Mouse (Mus musculus) intestine, embryonic 15.5 days (tissue): ENCODE data around the gene Gm4631. TPM values are rescaled to one million over a fixed set of nuclear protein-coding genes. Genes with fewer than 3 reads are reported as not detected.
"Not testable (repeated sequence)": the region's sequence is repeated elsewhere in the genome, so short reads cannot be mapped to it uniquely, and the experiment has no call there.

Source experiments
- ATAC-seq: fragments of 200-750 bp; cut with Nextera tagmentation; 2 replicates; pipeline ENCODE4 v1.8.0; 2017; ENCODE audit warnings: moderate TSS enrichment, moderate library complexity
- H3K27ac ChIP-seq: fragments of 300-500 bp; sonication (generic); 2 replicates; pipeline ENCODE4 v1.5.1; 2015; ENCODE audit warnings: mild to moderate bottlenecking, inconsistent platforms
- H3K27me3 ChIP-seq: fragments of 300-500 bp; sonication (generic); replicated peaks from 2 replicates; pipeline ENCODE4 v1.6.1; 2015; ENCODE audit warnings: inconsistent platforms
- H3K36me3 ChIP-seq: fragments of 300-500 bp; sonication (generic); 2 replicates; pipeline ENCODE4 v1.6.1; 2015; ENCODE audit warnings: inconsistent platforms
- H3K4me1 ChIP-seq: fragments of 300-500 bp; sonication (generic); replicated peaks from 2 replicates; pipeline ENCODE4 v1.6.1; 2015; ENCODE audit warnings: inconsistent platforms
- H3K4me2 ChIP-seq: fragments of 300-500 bp; sonication (generic); replicated peaks from 2 replicates; pipeline ENCODE4 v1.6.1; 2015; ENCODE audit warnings: mild to moderate bottlenecking, inconsistent platforms
- H3K4me3 ChIP-seq: fragments of 300-500 bp; sonication (generic); replicated peaks from 2 replicates; pipeline ENCODE4 v1.5.1; 2015; ENCODE audit warnings: inconsistent platforms
- H3K9ac ChIP-seq: fragments of 300-500 bp; sonication (generic); 2 replicates; pipeline ENCODE4 v1.6.1; 2015; ENCODE audit warnings: inconsistent platforms
- H3K9me3 ChIP-seq: fragments of 300-500 bp; sonication (generic); 2 replicates; pipeline ENCODE4 v1.6.1; 2016; ENCODE audit warnings: inconsistent platforms
- WGBS: fragments of 180-500 bp; shearing (Covaris S2); methylation state at CpG from one replicate; pipeline ENCODE4 v1.1.7; 2015; 5-methylcytosine and 5-hydroxymethylcytosine counted together
- polyA plus RNA-seq: library from polyadenylated mRNA; unstranded; fragments of >200 nt; fragmentation: Nextera tagmentation; extraction: Ambion mirVana; gene quantifications from 2 replicates; pipeline ENCODE4 v1.2.1, GENCODE M21; 2015

The Gm4631 gene
- polyA plus RNA-seq = 14.5 and 14.9 TPM in 2 replicates

DNA sequence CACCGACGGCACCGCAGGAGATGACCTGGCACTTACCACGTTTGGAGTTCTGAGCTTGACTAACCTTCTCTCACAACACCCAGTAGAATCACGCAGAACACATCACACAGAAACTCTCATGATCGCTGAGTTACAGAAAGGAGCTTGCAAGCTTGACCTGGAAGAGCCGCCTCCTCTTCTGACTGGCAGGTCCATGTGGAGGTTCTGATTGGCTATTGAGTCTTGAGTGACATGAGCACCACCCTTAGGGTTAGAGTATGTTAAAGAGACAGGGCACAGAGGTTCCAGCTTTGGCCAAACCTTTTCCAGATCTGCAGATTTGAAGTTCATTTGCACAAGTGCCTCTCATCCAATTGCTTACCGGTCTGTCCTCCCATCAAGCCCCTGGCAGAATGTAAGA lies at the start of gene Gm4631:
Gene Gm4631, minus strand, starts transcription at position 101 of the 400 bp plus-strand sequence.
- no CpG with 5 or more reads among the region's 8 CpGs for WGBS
- not testable (repeated sequence) for ATAC-seq

DNA sequence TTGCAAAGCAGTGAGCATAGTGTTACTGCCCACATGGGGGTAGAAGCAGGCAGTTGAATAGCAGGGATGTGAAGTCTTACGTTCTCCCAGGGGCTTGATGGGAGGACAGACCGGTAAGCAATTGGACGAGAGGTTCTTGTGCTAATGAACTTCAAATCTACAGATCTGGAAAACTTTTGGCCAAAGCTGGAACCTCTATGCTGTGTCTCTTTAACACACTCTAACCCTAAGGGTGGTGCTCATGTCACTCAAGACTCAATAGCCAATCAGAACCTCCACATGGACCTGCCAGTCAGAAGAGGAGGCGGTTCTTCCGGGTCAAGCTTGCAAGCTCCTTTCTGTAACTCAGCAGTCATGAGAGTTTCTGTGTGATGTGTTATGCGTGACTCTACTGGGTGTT lies 34.1 kb upstream of the Gm4631 start, which contains the start of gene Zfp968:
Gene Zfp968, plus strand, starts transcription at position 301 of the 400 bp plus-strand sequence.
- not testable (repeated sequence) for H3K36me3 ChIP-seq, H3K27ac ChIP-seq, ATAC-seq, H3K4me3 ChIP-seq, H3K27me3 ChIP-seq, H3K4me1 ChIP-seq, H3K4me2 ChIP-seq, H3K9ac ChIP-seq, H3K9me3 ChIP-seq
- no CpG with 5 or more reads among the region's 6 CpGs for WGBS

More for the DNA sequence above, at the start of gene Gm4631:
- not testable (repeated sequence) for H3K27me3 ChIP-seq, H3K4me2 ChIP-seq, H3K4me3 ChIP-seq, H3K27ac ChIP-seq, H3K4me1 ChIP-seq, H3K9me3 ChIP-seq, H3K36me3 ChIP-seq, H3K9ac ChIP-seq

DNA sequence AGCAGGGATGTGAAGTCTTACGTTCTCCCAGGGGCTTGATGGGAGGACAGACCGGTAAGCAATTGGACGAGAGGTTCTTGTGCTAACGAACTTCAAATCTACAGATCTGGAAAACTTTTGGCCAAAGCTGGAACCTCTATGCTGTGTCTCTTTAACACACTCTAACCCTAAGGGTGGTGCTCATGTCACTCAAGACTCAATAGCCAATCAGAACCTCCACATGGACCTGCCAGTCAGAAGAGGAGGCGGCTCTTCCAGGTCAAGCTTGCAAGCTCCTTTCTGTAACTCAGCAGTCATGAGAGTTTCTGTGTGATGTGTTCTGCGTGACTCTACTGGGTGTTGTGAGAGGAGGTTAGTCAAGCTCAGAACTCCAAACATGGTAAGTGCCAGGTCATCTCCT lies 63.2 kb downstream of the Gm4631 start, which contains the start of gene Gm14440:
Gene Gm14440, plus strand, starts transcription at position 301 of the 400 bp plus-strand sequence.
- not testable (repeated sequence) for H3K36me3 ChIP-seq, H3K9ac ChIP-seq, H3K4me2 ChIP-seq, ATAC-seq, H3K9me3 ChIP-seq, H3K27ac ChIP-seq, H3K4me1 ChIP-seq, H3K4me3 ChIP-seq, H3K27me3 ChIP-seq
- no CpG with 5 or more reads among the region's 6 CpGs for WGBS

Other genes starting within 250 kb of the Gm4631 start
- gene Gm14399, start 196.2 kb downstream of the Gm4631 start, polyA plus RNA-seq = 3.9 and 5.1 TPM in 2 replicates
- gene Gm14443, start 162.3 kb downstream of the Gm4631 start, polyA plus RNA-seq = 0.53 and 0.59 TPM in 2 replicates
- gene Gm14391, start 131.3 kb downstream of the Gm4631 start, polyA plus RNA-seq = 5.4 and 5.8 TPM in 2 replicates
- gene Gm14440, start 63.1 kb downstream of the Gm4631 start, polyA plus RNA-seq = 3.1 TPM in 1 of 2 replicates, not detected in the other
- 5.8 and 6.4 TPM in 2 replicates for gene Zfp968, start 34.2 kb upstream of the Gm4631 start, polyA plus RNA-seq
- gene Gm4724, start 97.6 kb upstream of the Gm4631 start, polyA plus RNA-seq = 8.6 and 8.8 TPM in 2 replicates
- gene Zfp965, start 131.8 kb upstream of the Gm4631 start, polyA plus RNA-seq = 7.5 and 7.6 TPM in 2 replicates